Mouse (Mus musculus) MEL (cell line): ENCODE measurements around the gene Mrvi1. TPM values are rescaled to one million over a fixed set of nuclear protein-coding genes. Genes with fewer than 3 reads are reported as not detected.
A peak's percentile ranks its signal among the peaks of the same experiment; 100 is the strongest.

Experiments
- DNase-seq: peaks from one replicate; pipeline ENCODE4 v3.0.0; 2011; ENCODE audit warnings: low read depth, low spot score
- H3K27ac ChIP-seq: 2 replicates; pipeline ENCODE4 v1.5.1; 2012; ENCODE audit warnings: low read depth, mild to moderate bottlenecking, control low read depth, low read length, moderate library complexity; ENCODE audit not compliant: control insufficient read depth
- H3K27me3 ChIP-seq, 2 experiments: fragments of 150-350 bp in 1 of 2; sonication (generic) in 1 of 2; 2 replicates each; pipeline ENCODE4 v1.6.1; 2012; ENCODE audit warnings: low read length in 2 of 2, mild to moderate bottlenecking in 2 of 2, improper control_type of control experiment in 1 of 2, moderate library complexity in 1 of 2; ENCODE audit not compliant: insufficient read depth in 2 of 2, control insufficient read depth in 1 of 2
- H3K36me3 ChIP-seq, 2 experiments: 2 replicates each; pipeline ENCODE4 v1.6.1; 2012 to 2014; ENCODE audit warnings: low read length in 2 of 2, improper control_type of control experiment in 1 of 2, inconsistent platforms in 1 of 2, mild to moderate bottlenecking in 1 of 2; ENCODE audit not compliant: insufficient read depth in 2 of 2, control insufficient read depth in 1 of 2
- H3K4me1 ChIP-seq, 2 experiments: fragments of 150-350 bp in 1 of 2; sonication (generic) in 1 of 2; 2 replicates each; pipeline ENCODE4 v1.6.1; 2012; ENCODE audit warnings: low read length in 2 of 2, improper control_type of control experiment in 1 of 2, mild to moderate bottlenecking in 1 of 2; ENCODE audit not compliant: insufficient read depth in 2 of 2, control insufficient read depth in 1 of 2
- H3K4me3 ChIP-seq, 2 experiments: fragments of 150-350 bp in 1 of 2; sonication (generic) in 1 of 2; 2 replicates each; pipeline ENCODE4 v1.5.1; 2012; ENCODE audit warnings: low read depth in 2 of 2, low read length in 2 of 2, mild to moderate bottlenecking in 2 of 2, moderate library complexity in 2 of 2, control low read depth in 1 of 2, improper control_type of control experiment in 1 of 2; ENCODE audit not compliant: control insufficient read depth in 1 of 2, insufficient read depth in 1 of 2
- H3K79me2 ChIP-seq: 2 replicates; pipeline ENCODE4 v1.6.1; 2012; ENCODE audit warnings: mild to moderate bottlenecking, low read length, moderate library complexity; ENCODE audit not compliant: control insufficient read depth, poor library complexity, insufficient read depth
- H3K9ac ChIP-seq: 2 replicates; pipeline ENCODE4 v1.6.1; 2012; ENCODE audit warnings: low read depth, mild to moderate bottlenecking, control low read depth, low read length, moderate library complexity; ENCODE audit not compliant: control insufficient read depth, poor library complexity, severe bottlenecking
- H3K9me3 ChIP-seq: fragments of 150-350 bp; sonication (generic); replicated peaks from 2 replicates; pipeline ENCODE4 v1.6.1; 2012; ENCODE audit warnings: mild to moderate bottlenecking, low read length, improper control_type of control experiment, moderate library complexity; ENCODE audit not compliant: insufficient read depth
- BHLHE40 ChIP-seq: IDR thresholded peaks from 2 replicates; pipeline ENCODE4 v1.6.1; 2012; ENCODE audit warnings: low read depth, mild to moderate bottlenecking, inconsistent platforms, low read length, improper control_type of control experiment, borderline replicate concordance
- CHD1 ChIP-seq: IDR thresholded peaks from 2 replicates; pipeline ENCODE4 v1.6.1; 2012; ENCODE audit warnings: low read depth, mild to moderate bottlenecking, inconsistent platforms, low read length, improper control_type of control experiment
- CHD2 ChIP-seq: IDR thresholded peaks from 2 replicates; pipeline ENCODE4 v1.6.1; 2011; ENCODE audit warnings: low read length, improper control_type of control experiment
- CTCF ChIP-seq, 3 experiments: IDR thresholded peaks in 2 of 3; conservative IDR thresholded peaks in 1 of 3; 2 replicates each; pipeline ENCODE4 v1.5.1; 2011 to 2012; ENCODE audit warnings: low read length in 3 of 3, low read depth in 2 of 3, mild to moderate bottlenecking in 2 of 3, improper control_type of control experiment in 1 of 3, inconsistent platforms in 1 of 3, mixed read lengths in 1 of 3, moderate library complexity in 1 of 3; ENCODE audit not compliant: control insufficient read depth in 1 of 3, insufficient read depth in 1 of 3, poor library complexity in 1 of 3, severe bottlenecking in 1 of 3
- E2F4 ChIP-seq: IDR thresholded peaks from 2 replicates; pipeline ENCODE4 v1.6.1; 2011; ENCODE audit warnings: low read depth, low read length, improper control_type of control experiment, borderline replicate concordance
- ELF1 ChIP-seq: IDR thresholded peaks from 2 replicates; pipeline ENCODE4 v1.6.1; 2014; ENCODE audit warnings: low read depth, mild to moderate bottlenecking, inconsistent platforms, low read length, improper control_type of control experiment, moderate library complexity
- EP300 ChIP-seq, 2 experiments: IDR thresholded peaks; 2 replicates each; pipeline ENCODE4 v1.6.1; 2011; ENCODE audit warnings: improper control_type of control experiment in 2 of 2, low read length in 2 of 2, low read depth in 1 of 2, mild to moderate bottlenecking in 1 of 2
- ETS1 ChIP-seq: IDR thresholded peaks from 2 replicates; pipeline ENCODE4 v1.6.1; 2012; ENCODE audit warnings: low read depth, mild to moderate bottlenecking, inconsistent platforms, low read length, improper control_type of control experiment, moderate library complexity
- GABPA ChIP-seq: IDR thresholded peaks from 2 replicates; pipeline ENCODE4 v1.6.1; 2012; ENCODE audit warnings: low read depth, mild to moderate bottlenecking, inconsistent platforms, low read length, improper control_type of control experiment, moderate library complexity
- GATA1 ChIP-seq: IDR thresholded peaks from 2 replicates; pipeline ENCODE4 v1.6.1; 2011; ENCODE audit warnings: low read depth, low read length, improper control_type of control experiment
- HCFC1 ChIP-seq: IDR thresholded peaks from 2 replicates; pipeline ENCODE4 v1.6.1; 2012; ENCODE audit warnings: low read depth, mild to moderate bottlenecking, inconsistent platforms, low read length, improper control_type of control experiment, moderate library complexity
- JUND ChIP-seq: IDR thresholded peaks from 2 replicates; pipeline ENCODE4 v1.6.1; 2011; ENCODE audit warnings: low read depth, mild to moderate bottlenecking, improper control_type of control experiment, low read length
- KAT2A ChIP-seq: conservative IDR thresholded peaks from 2 replicates; pipeline ENCODE4 v1.6.1; 2012; ENCODE audit warnings: low read depth, low read length, improper control_type of control experiment, inconsistent platforms
- MAX ChIP-seq: IDR thresholded peaks from 2 replicates; pipeline ENCODE4 v1.6.1; 2011; ENCODE audit warnings: low read length, improper control_type of control experiment
- MAZ ChIP-seq: IDR thresholded peaks from 2 replicates; pipeline ENCODE4 v1.6.1; 2012; ENCODE audit warnings: low read depth, mild to moderate bottlenecking, inconsistent platforms, low read length, improper control_type of control experiment
- MEF2A ChIP-seq: IDR thresholded peaks from 2 replicates; pipeline ENCODE4 v1.6.1; 2014; ENCODE audit warnings: low read depth, mild to moderate bottlenecking, inconsistent platforms, low read length, improper control_type of control experiment; ENCODE audit not compliant: poor library complexity, insufficient replicate concordance, severe bottlenecking; ENCODE audit errors: extremely low read depth
- MXI1 ChIP-seq: IDR thresholded peaks from 2 replicates; pipeline ENCODE4 v1.6.1; 2011; ENCODE audit warnings: mild to moderate bottlenecking, low read depth, low read length, improper control_type of control experiment
- MYB ChIP-seq: IDR thresholded peaks from 2 replicates; pipeline ENCODE4 v1.6.1; 2011; ENCODE audit warnings: mild to moderate bottlenecking, low read depth, low read length, improper control_type of control experiment
- MYC ChIP-seq: IDR thresholded peaks from 2 replicates; pipeline ENCODE4 v1.6.1; 2011; ENCODE audit warnings: low read depth, mild to moderate bottlenecking, low read length, improper control_type of control experiment, moderate library complexity
- NELFE ChIP-seq: IDR thresholded peaks from 2 replicates; pipeline ENCODE4 v1.6.1; 2011; ENCODE audit warnings: low read depth, low read length, improper control_type of control experiment
- NRF1 ChIP-seq: IDR thresholded peaks from 2 replicates; pipeline ENCODE4 v1.6.1; 2014; ENCODE audit warnings: low read depth, mild to moderate bottlenecking, inconsistent platforms, low read length, improper control_type of control experiment, moderate library complexity; ENCODE audit not compliant: poor library complexity, insufficient read depth, severe bottlenecking
- POLR2A ChIP-seq, 2 experiments: IDR thresholded peaks; 2 replicates each; pipeline ENCODE4 v1.6.1; 2011 to 2012; ENCODE audit warnings: low read length in 2 of 2, mild to moderate bottlenecking in 2 of 2, control low read depth in 1 of 2, improper control_type of control experiment in 1 of 2, low read depth in 1 of 2, moderate library complexity in 1 of 2; ENCODE audit not compliant: control insufficient read depth in 1 of 2, insufficient read depth in 1 of 2, poor library complexity in 1 of 2
- POLR2AphosphoS2 ChIP-seq: IDR thresholded peaks from 2 replicates; pipeline ENCODE4 v1.6.1; 2011; ENCODE audit warnings: low read length, improper control_type of control experiment
- POLR2AphosphoS5 ChIP-seq: IDR thresholded peaks from 2 replicates; pipeline ENCODE4 v1.6.1; 2012; ENCODE audit warnings: low read depth, borderline replicate concordance, mild to moderate bottlenecking, inconsistent platforms, low read length, moderate library complexity, mixed read lengths
- RAD21 ChIP-seq: IDR thresholded peaks from 2 replicates; pipeline ENCODE4 v1.6.1; 2011; ENCODE audit warnings: mild to moderate bottlenecking, low read depth, low read length, improper control_type of control experiment
- RCOR1 ChIP-seq: IDR thresholded peaks from 2 replicates; pipeline ENCODE4 v1.6.1; 2012; ENCODE audit warnings: low read depth, mild to moderate bottlenecking, inconsistent platforms, low read length, improper control_type of control experiment
- SMC3 ChIP-seq: IDR thresholded peaks from 2 replicates; pipeline ENCODE4 v1.6.1; 2011; ENCODE audit warnings: low read depth, low read length, improper control_type of control experiment
- TAL1 ChIP-seq: IDR thresholded peaks from 2 replicates; pipeline ENCODE4 v1.6.1; 2012; ENCODE audit warnings: mild to moderate bottlenecking, inconsistent platforms, low read length, moderate library complexity, mixed read lengths
- TBP ChIP-seq: IDR thresholded peaks from 2 replicates; pipeline ENCODE4 v1.8.0; 2011; ENCODE audit warnings: low read depth, low read length, improper control_type of control experiment
- UBTF ChIP-seq: IDR thresholded peaks from 2 replicates; pipeline ENCODE4 v1.6.1; 2012; ENCODE audit warnings: low read depth, mild to moderate bottlenecking, inconsistent platforms, low read length, improper control_type of control experiment, moderate library complexity, borderline replicate concordance; ENCODE audit not compliant: insufficient read depth
- USF1 ChIP-seq: IDR thresholded peaks from 2 replicates; pipeline ENCODE4 v1.6.1; 2014; ENCODE audit warnings: low read depth, mild to moderate bottlenecking, inconsistent platforms, low read length, improper control_type of control experiment, moderate library complexity
- USF2 ChIP-seq, 2 experiments: IDR thresholded peaks; 2 replicates each; pipeline ENCODE4 v1.6.1; 2011 to 2012; ENCODE audit warnings: improper control_type of control experiment in 2 of 2, low read length in 2 of 2, borderline replicate concordance in 1 of 2, inconsistent platforms in 1 of 2, low read depth in 1 of 2, mild to moderate bottlenecking in 1 of 2; ENCODE audit not compliant: insufficient read depth in 1 of 2
- ZC3H11A ChIP-seq: IDR thresholded peaks from 2 replicates; pipeline ENCODE4 v1.6.1; 2012; ENCODE audit warnings: low read depth, mild to moderate bottlenecking, inconsistent platforms, low read length, improper control_type of control experiment
- ZKSCAN1 ChIP-seq: IDR thresholded peaks from 2 replicates; pipeline ENCODE4 v1.6.1; 2012; ENCODE audit warnings: low read depth, mild to moderate bottlenecking, inconsistent platforms, low read length, improper control_type of control experiment, moderate library complexity
- ZMIZ1 ChIP-seq: IDR thresholded peaks from 2 replicates; pipeline ENCODE4 v1.6.1; 2012; ENCODE audit warnings: low read depth, mild to moderate bottlenecking, inconsistent platforms, low read length, improper control_type of control experiment, moderate library complexity
- ZNF384 ChIP-seq: IDR thresholded peaks from 2 replicates; pipeline ENCODE4 v1.6.1; 2012; ENCODE audit warnings: low read depth, mild to moderate bottlenecking, inconsistent platforms, low read length, improper control_type of control experiment
- polyA plus RNA-seq, 2 experiments: library from polyadenylated mRNA; stranded (reverse) in 1 of 2; unstranded in 1 of 2; fragments of >175 nt in 1 of 2; fragments of >200 nt in 1 of 2; gene quantifications; 2 replicates each; pipeline versions ENCODE4 v1.2.1 to v1.2.4; 2012; ENCODE audit warnings: low replicate concordance in 2 of 2, low read depth in 1 of 2; ENCODE audit not compliant: insufficient read length in 2 of 2, insufficient read depth in 1 of 2, missing spikeins in 1 of 2
- total RNA-seq: library from RNA; depleted of rRNA; stranded (reverse); fragments of 300-350 nt; gene quantifications from 2 replicates; pipeline ENCODE4 v1.2.3, GENCODE M21; 2012

Mrvi1 gene
- total and polyA plus RNA-seq, 3 experiments = 0.19 to 0.92 TPM; not detected in 1

- H3K27me3 ChIP-seq = no peaks in the 10 kb centered on the region
- H3K79me2 ChIP-seq = no peaks in the 10 kb centered on the region
- peaks cover 22 to 45% of the 10 kb centered on the region in 2 experiments for H3K4me1 ChIP-seq
- peaks cover 0 to 39% of the 10 kb centered on the region in 2 experiments; a peak in 2 of 4 replicates for H3K36me3 ChIP-seq
- peak overlapping the region; percentile 66 for H3K27ac ChIP-seq
- no peak overlapping the region; the same call in 1 of the 2 replicates for H3K9ac ChIP-seq
- H3K9me3 ChIP-seq = no peaks in the 10 kb centered on the region
- no peak overlapping the region for H3K4me3 ChIP-seq
- peak; percentile 83 for DNase-seq
- TF ChIP-seq SMC3 = no peak
- no peak for TF ChIP-seq KAT2A
- no peak for TF ChIP-seq MAZ
- TF ChIP-seq ZKSCAN1 = no peak
- TF ChIP-seq USF2 (IDR thresholded peaks at IDR 0.05; ENCODE audit: borderline replicate concordance in 1 of 2, insufficient read depth in 1 of 2, low read depth in 1 of 2, low read length in 2 of 2) = no peak
- peak; percentile 39 for TF ChIP-seq TAL1
- no peak for TF ChIP-seq GABPA
- no peak for TF ChIP-seq MYC
- TF ChIP-seq TBP = peak; percentile 44; the same call in 1 of the 2 replicates
- TF ChIP-seq USF1 = no peak
- no peak for TF ChIP-seq CHD1
- TF ChIP-seq GATA1 = peak; percentile 67; the same call in 1 of the 2 replicates
- no peak for TF ChIP-seq HCFC1
- no peak for TF ChIP-seq E2F4
- TF ChIP-seq MAX = no peak
- peak; percentile 91 for TF ChIP-seq ZNF384
- TF ChIP-seq MYB = no peak
- TF ChIP-seq EP300 (IDR thresholded peaks at IDR 0.05; ENCODE audit: low read depth in 1 of 2, low read length in 2 of 2) = peak; percentile 72 to 90
- TF ChIP-seq ZMIZ1 = no peak
- no peak for TF ChIP-seq MXI1
- TF ChIP-seq NELFE = no peak
- TF ChIP-seq ETS1 = peak; percentile 85
- TF ChIP-seq UBTF = no peak
- no peak for TF ChIP-seq POLR2AphosphoS2
- no peak for TF ChIP-seq MEF2A
- TF ChIP-seq BHLHE40 = no peak
- no peak for TF ChIP-seq CTCF (IDR thresholded peaks at IDR 0.05 in 2 of 3, conservative IDR thresholded peaks at IDR 0.05 in 1 of 3; ENCODE audit: control insufficient read depth in 1 of 3, insufficient read depth in 1 of 3, low read depth in 2 of 3, low read length in 3 of 3, poor library complexity in 1 of 3, severe bottlenecking in 1 of 3)
- TF ChIP-seq POLR2AphosphoS5 = no peak
- TF ChIP-seq ZC3H11A = no peak
- TF ChIP-seq CHD2 = no peak
- TF ChIP-seq RCOR1 = peak; percentile 44
- no peak for TF ChIP-seq RAD21
- no peak for TF ChIP-seq POLR2A (IDR thresholded peaks at IDR 0.05; ENCODE audit: control insufficient read depth in 1 of 2, insufficient read depth in 1 of 2, low read depth in 1 of 2, low read length in 2 of 2, poor library complexity in 1 of 2)
- TF ChIP-seq ELF1 = no peak
- no peak for TF ChIP-seq NRF1
- TF ChIP-seq JUND = no peak
Measured at GRCm38 (mm10) chr7:110954072-110954858, 28.0 kb downstream of the Mrvi1 start.
